ENCODE assay signal across 8 mouse cellular contexts in genomic region chr3:55423640-55424397, GRCm38 (mm10). TPM values are rescaled to one million over a fixed set of nuclear protein-coding genes. Genes with fewer than 3 reads are reported as not detected.
DNase-seq lines count a peak whose midpoint lies in the region; ATAC-seq and TF ChIP-seq lines count a peak whose summit lies in the region.
"Had no signal": no experiment of that assay in that cellular context is flagged by ENCODE, and none has a peak within 500 bp of the region (broad histone marks: within the 10 kb centered on the region; RNA-seq: fewer than 3 reads in every experiment).

No protein-coding gene starts in this region.

- H3K4me3 ChIP-seq in heart, adult 2 months = no peak overlapping the region

- peak; percentile 79 to 85 for DNase-seq in left cerebral cortex, adult 18-20 months (ENCODE audit: low spot score in 2 of 2)
- no peak for DNase-seq in left cerebral cortex, adult 11 months (ENCODE audit: low spot score)
- DNase-seq in left cerebral cortex, postnatal 4 days = peak; percentile 69
- peak; percentile 74 for DNase-seq in right cerebral cortex, postnatal 4 days
- DNase-seq in cerebellum, adult 18-20 months = no peak
- no peak for DNase-seq in heart, adult 2 months

- no peaks in the 10 kb centered on the region for H3K79me2 ChIP-seq in heart, adult 2 months (replicated peaks; ENCODE audit: control insufficient read depth, insufficient read depth, low read length)

- no peaks in the 10 kb centered on the region for H3K36me3 ChIP-seq in heart, adult 2 months (ENCODE audit: control insufficient read depth, insufficient read depth, low read length)

- no peaks in the 10 kb centered on the region for H3K4me1 ChIP-seq in heart, adult 2 months (ENCODE audit: control insufficient read depth, insufficient read depth, low read length)

- peak; percentile 87 for ATAC-seq in frontal cortex, adult (ENCODE audit: low TSS enrichment)

- no peak for TF ChIP-seq CTCF in heart, adult 2 months (IDR thresholded peaks at IDR 0.05)

- WGBS in heart, adult 2 months = 36% methylated on average over 11 of the region's 11 CpGs

- no peak overlapping the region for H3K27ac ChIP-seq in heart, adult 2 months

- intact Hi-C loops in left cerebral cortex, postnatal 4 days (cut with DNase I) = no loop called here
- intact Hi-C loops in heart, adult 2 months (cut with DNase I) = no loop called here

- H3K9ac ChIP-seq in heart, adult 2 months (ENCODE audit: low read depth, low read length) = no peak overlapping the region

- no peak for TF ChIP-seq EP300 in heart, adult 2 months (IDR thresholded peaks at IDR 0.05; ENCODE audit: insufficient read depth, low read depth, low read length)

- no peak for TF ChIP-seq POLR2A in heart, adult 2 months (IDR thresholded peaks at IDR 0.05; ENCODE audit: insufficient read depth, low read depth, low read length)

- no peaks in the 10 kb centered on the region for H3K27me3 ChIP-seq in heart, adult 2 months (ENCODE audit: control insufficient read depth, insufficient read depth, low read length)

RNA-seq across cellular contexts. Expression of gene Gm21954, which starts 48.2 kb away (rescaled TPM):
- total RNA-seq in left cerebral cortex, adult 18-20 months (2021) = not detected
- not detected for total RNA-seq in left cerebral cortex, postnatal 4 days (2021)
- total RNA-seq in heart, adult 2 months (2021) = not detected
- polyA plus RNA-seq in heart, adult 2 months (2012; rRNA removed) = not detected in 2 replicates
- total RNA-seq: heart, postnatal 10 days had no signal

Comparison
In these comparisons a context has a peak if more than half of its experiments do, and no peak if none do; other contexts are left out.
1. DNase-seq: peak in left cerebral cortex, adult 18-20 months (2 of 2), left cerebral cortex, postnatal 4 days (single experiment) and right cerebral cortex, postnatal 4 days (single experiment); none in left cerebral cortex, adult 11 months (single experiment), cerebellum, adult 18-20 months (0 of 2) and heart, adult 2 months (0 of 2).